Mouse (Mus musculus): ENCODE data around the gene Ripor2. TPM values are rescaled to one million over a fixed set of nuclear protein-coding genes. Genes with fewer than 3 reads are reported as not detected.

The Ripor2 gene
- polyA plus RNA-seq, 1 experiment: 1.5 TPM

DNA sequence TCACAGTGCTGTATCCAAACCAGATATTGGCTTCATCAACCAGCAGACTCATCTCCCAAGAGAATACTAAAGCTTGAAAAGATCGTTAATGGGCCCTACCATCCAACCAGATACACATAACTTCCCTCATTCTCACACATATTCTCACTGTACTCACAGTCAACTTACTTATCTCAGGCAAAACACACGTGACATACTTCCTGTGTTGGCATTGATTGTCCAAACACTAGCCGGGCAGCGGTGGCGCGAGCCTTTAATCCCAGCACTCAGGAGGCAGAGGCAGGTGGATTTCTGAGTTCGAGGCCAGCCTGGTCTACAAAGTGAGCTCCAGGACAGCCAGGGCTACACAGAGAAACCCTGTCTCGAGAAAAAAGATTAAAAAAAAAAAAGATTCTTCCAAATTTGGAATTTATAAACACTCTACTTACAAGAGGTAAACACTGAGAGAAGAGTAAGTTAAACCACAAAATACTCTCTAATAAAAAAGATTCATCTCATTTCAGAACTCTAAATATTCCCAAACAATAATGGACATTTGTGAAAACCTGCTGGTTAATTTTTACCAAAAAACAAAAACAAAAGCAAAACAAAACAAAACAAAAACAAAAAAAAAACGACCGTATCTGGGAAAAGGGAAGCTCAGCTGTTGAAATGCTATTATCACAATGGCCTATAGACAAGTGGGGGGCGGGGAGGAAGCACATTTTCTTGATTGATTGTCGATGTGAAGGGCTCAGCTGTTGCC lies 176.0 kb downstream of the Ripor2 start:
- Histone ChIP-seq H3K4me3 (ENCODE audit: low read depth, low read length) (no peak overlapping the region), H3K4me1 (ENCODE audit: control insufficient read depth, insufficient read depth, low read length) (peaks cover 2% of the 10 kb centered on the region), H3K27me3 (ENCODE audit: control insufficient read depth, insufficient read depth, low read length, poor library complexity, severe bottlenecking) (no peaks in the 10 kb centered on the region), H3K9me3 (replicated peaks; ENCODE audit: control insufficient read depth, insufficient read depth, low read length, poor library complexity, severe bottlenecking) (no peaks in the 10 kb centered on the region), H3K36me3 (ENCODE audit: control insufficient read depth, insufficient read depth, low read length, poor library complexity, severe bottlenecking) (peaks cover 65% of the 10 kb centered on the region), H3K27ac (ENCODE audit: insufficient read depth, low read length) (no peak overlapping the region), H3K9ac (ENCODE audit: low read depth, poor library complexity, severe bottlenecking) (no peak overlapping the region)
- no peak for TF ChIP-seq EP300 (IDR thresholded peaks at IDR 0.05; ENCODE audit: insufficient read depth, low read depth, low read length)
- TF ChIP-seq POLR2A (IDR thresholded peaks at IDR 0.05; ENCODE audit: insufficient read depth, low read length): no peak
- TF ChIP-seq CTCF (IDR thresholded peaks at IDR 0.05; ENCODE audit: low read depth, low read length): no peak

DNA sequence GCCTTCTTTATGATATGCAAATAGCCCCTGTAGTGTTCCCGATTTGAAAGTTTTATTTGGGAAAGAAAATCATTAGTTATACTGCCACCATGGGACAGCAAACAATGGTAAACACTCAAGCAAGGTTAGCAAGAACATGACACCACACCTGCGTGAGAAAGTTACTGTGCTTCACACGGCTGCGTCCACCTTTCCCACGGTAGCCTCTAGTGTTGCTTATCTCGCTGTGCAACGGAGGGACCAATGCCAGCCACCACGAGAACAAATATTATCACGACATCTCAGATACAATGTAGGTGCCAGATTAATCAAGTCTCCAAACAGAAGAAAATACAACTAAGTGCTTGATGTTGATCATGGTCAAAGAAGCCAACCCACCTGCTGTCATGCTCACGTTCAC lies 177.5 kb downstream of the Ripor2 start:
- H3K36me3 ChIP-seq (ENCODE audit: control insufficient read depth, insufficient read depth, low read length, poor library complexity, severe bottlenecking): peaks cover 52% of the 10 kb centered on the region
- no peaks in the 10 kb centered on the region for H3K27me3 ChIP-seq (ENCODE audit: control insufficient read depth, insufficient read depth, low read length, poor library complexity, severe bottlenecking)
- H3K4me1 ChIP-seq (ENCODE audit: control insufficient read depth, insufficient read depth, low read length): peaks cover 2% of the 10 kb centered on the region
- no peak overlapping the region for H3K27ac ChIP-seq (ENCODE audit: insufficient read depth, low read length)
- H3K4me3 ChIP-seq (ENCODE audit: low read depth, low read length): no peak overlapping the region
- TF ChIP-seq POLR2A (IDR thresholded peaks at IDR 0.05; ENCODE audit: insufficient read depth, low read length) (no peak), EP300 (IDR thresholded peaks at IDR 0.05; ENCODE audit: insufficient read depth, low read depth, low read length) (no peak), CTCF (IDR thresholded peaks at IDR 0.05; ENCODE audit: low read depth, low read length) (no peak)
- H3K9ac ChIP-seq (ENCODE audit: low read depth, poor library complexity, severe bottlenecking): peak overlapping the region; percentile 89; the same call in 1 of the 2 replicates
- no peaks in the 10 kb centered on the region for H3K9me3 ChIP-seq (replicated peaks; ENCODE audit: control insufficient read depth, insufficient read depth, low read length, poor library complexity, severe bottlenecking)

DNA sequence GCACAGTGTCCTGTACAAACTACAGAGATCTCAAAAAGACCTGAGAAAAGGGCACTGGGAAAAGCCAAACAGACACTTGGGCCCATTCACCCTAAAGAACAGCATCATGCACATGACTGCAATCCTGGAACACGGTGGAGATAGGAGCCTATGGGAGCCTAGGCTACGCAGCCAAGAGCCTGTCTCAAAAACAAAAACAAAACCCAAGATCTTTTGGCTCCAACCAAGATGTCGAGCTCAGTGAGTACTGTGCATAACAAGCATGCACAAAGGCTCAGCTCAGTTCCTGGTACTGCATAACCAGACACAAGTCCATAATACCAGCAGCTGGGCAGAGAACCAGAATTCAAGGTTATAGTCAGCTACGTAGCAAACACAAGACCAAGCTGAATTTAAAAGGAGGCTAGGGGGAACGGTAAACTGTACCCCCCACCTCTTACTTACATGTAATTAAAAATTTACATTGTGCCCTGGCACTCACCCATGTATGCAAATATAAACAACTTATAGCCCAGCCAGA lies 178.4 kb downstream of the Ripor2 start:
- TF ChIP-seq EP300 (IDR thresholded peaks at IDR 0.05; ENCODE audit: insufficient read depth, low read depth, low read length): no peak
- TF ChIP-seq POLR2A (IDR thresholded peaks at IDR 0.05; ENCODE audit: insufficient read depth, low read length): no peak
- TF ChIP-seq CTCF (IDR thresholded peaks at IDR 0.05; ENCODE audit: low read depth, low read length): no peak
- no peaks in the 10 kb centered on the region for H3K27me3 ChIP-seq (ENCODE audit: control insufficient read depth, insufficient read depth, low read length, poor library complexity, severe bottlenecking)
- H3K4me3 ChIP-seq (ENCODE audit: low read depth, low read length): peak overlapping the region; percentile 65
- H3K9me3 ChIP-seq (replicated peaks; ENCODE audit: control insufficient read depth, insufficient read depth, low read length, poor library complexity, severe bottlenecking): no peaks in the 10 kb centered on the region
- H3K4me1 ChIP-seq (ENCODE audit: control insufficient read depth, insufficient read depth, low read length): peaks cover 2% of the 10 kb centered on the region
- H3K27ac ChIP-seq (ENCODE audit: insufficient read depth, low read length): no peak overlapping the region
- peaks cover 43% of the 10 kb centered on the region for H3K36me3 ChIP-seq (ENCODE audit: control insufficient read depth, insufficient read depth, low read length, poor library complexity, severe bottlenecking)
- peak overlapping the region; percentile 89 for H3K9ac ChIP-seq (ENCODE audit: low read depth, poor library complexity, severe bottlenecking)

DNA sequence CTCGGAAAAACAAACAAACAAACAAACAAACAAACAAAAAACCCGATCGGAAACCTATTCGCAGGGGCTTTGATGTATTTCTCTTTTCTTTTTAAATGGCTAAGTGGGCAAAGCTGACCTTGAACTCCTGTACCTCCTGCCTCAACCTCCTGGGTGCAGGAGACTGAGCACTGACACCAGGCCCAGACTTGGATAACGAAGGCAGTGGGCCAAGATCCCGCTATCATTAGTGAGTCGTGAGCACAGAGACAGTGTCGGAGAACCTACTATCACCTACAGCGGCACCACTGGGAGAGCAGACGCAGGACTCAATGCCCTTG lies 179.1 kb downstream of the Ripor2 start:
- TF ChIP-seq CTCF (IDR thresholded peaks at IDR 0.05; ENCODE audit: low read depth, low read length) (no peak), EP300 (IDR thresholded peaks at IDR 0.05; ENCODE audit: insufficient read depth, low read depth, low read length) (no peak), POLR2A (IDR thresholded peaks at IDR 0.05; ENCODE audit: insufficient read depth, low read length) (no peak)
- H3K4me3 ChIP-seq (ENCODE audit: low read depth, low read length): peak overlapping the region; percentile 99
- peak overlapping the region; percentile 58; the same call in 1 of the 2 replicates for H3K27ac ChIP-seq (ENCODE audit: insufficient read depth, low read length)
- peaks cover 36% of the 10 kb centered on the region for H3K36me3 ChIP-seq (ENCODE audit: control insufficient read depth, insufficient read depth, low read length, poor library complexity, severe bottlenecking)
- peak overlapping the region; percentile 89 for H3K9ac ChIP-seq (ENCODE audit: low read depth, poor library complexity, severe bottlenecking)
- peaks cover 2% of the 10 kb centered on the region for H3K4me1 ChIP-seq (ENCODE audit: control insufficient read depth, insufficient read depth, low read length)
- H3K27me3 ChIP-seq (ENCODE audit: control insufficient read depth, insufficient read depth, low read length, poor library complexity, severe bottlenecking): no peaks in the 10 kb centered on the region
- no peaks in the 10 kb centered on the region for H3K9me3 ChIP-seq (replicated peaks; ENCODE audit: control insufficient read depth, insufficient read depth, low read length, poor library complexity, severe bottlenecking)

DNA sequence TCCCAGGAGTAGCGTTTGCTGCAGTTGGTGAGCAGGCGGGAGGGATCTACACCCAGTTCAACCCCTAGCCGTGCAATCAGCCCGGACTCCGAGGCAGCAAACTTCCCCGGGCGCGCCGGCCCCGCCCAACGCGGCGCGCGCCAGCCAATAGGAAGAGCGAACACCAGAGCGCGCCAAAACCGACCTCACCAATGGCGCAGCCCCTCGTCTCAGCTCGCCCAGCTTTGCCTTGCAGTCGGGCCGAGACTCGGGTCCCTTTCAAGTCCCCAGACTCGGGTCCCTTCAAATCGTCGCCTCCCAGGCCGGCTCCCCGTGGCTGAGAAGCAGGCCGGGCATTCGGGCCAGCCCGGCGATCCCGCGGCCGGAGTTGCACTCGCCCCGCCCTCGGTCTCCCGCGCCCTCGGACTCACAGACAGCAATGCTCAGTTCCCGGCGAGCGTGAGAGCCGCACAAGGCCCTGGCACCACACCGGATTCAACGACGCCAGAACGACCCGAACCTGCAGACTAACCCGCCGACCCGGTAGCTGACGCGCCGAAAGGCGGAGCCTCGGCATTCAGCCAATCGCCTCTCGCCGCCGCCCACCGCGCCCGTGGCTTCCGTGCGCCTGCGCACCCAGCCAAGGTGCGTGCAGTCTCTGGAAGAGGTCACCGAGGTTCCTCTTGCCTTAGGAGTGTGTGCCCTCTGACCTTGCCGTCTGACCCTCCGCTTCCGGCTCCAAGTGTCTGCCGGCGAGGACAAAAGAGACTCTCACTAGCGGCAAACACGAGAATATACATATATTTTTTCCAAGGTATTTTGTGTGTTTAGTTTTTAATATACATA lies 179.6 kb downstream of the Ripor2 start, which contains the start of gene Gmnn:
Gmnn (minus strand) TSS at position 521 of the 825 bp plus-strand sequence.
- Histone ChIP-seq H3K27me3 (ENCODE audit: control insufficient read depth, insufficient read depth, low read length, poor library complexity, severe bottlenecking) (no peaks in the 10 kb centered on the region), H3K27ac (ENCODE audit: insufficient read depth, low read length) (peak within 1 kb of the TSS; percentile 79), H3K36me3 (ENCODE audit: control insufficient read depth, insufficient read depth, low read length, poor library complexity, severe bottlenecking) (peaks cover 31% of the 10 kb centered on the region), H3K9ac (ENCODE audit: low read depth, poor library complexity, severe bottlenecking) (peak within 1 kb of the TSS; percentile 89), H3K4me3 (ENCODE audit: low read depth, low read length) (peak within 1 kb of the TSS; percentile 99), H3K4me1 (ENCODE audit: control insufficient read depth, insufficient read depth, low read length) (peaks cover 2% of the 10 kb centered on the region), H3K9me3 (replicated peaks; ENCODE audit: control insufficient read depth, insufficient read depth, low read length, poor library complexity, severe bottlenecking) (no peaks in the 10 kb centered on the region)
- TF ChIP-seq EP300 (IDR thresholded peaks at IDR 0.05; ENCODE audit: insufficient read depth, low read depth, low read length): 0 out of 2 replicates have a peak, but pooled peaks have one; percentile 41
- TF ChIP-seq POLR2A (IDR thresholded peaks at IDR 0.05; ENCODE audit: insufficient read depth, low read length): no peak

Data from ES-Bruce4 (cell line).